Mouse (Mus musculus) CH12.LX (cell line): ENCODE measurements around the gene Gm43191. TPM values are rescaled to one million over a fixed set of nuclear protein-coding genes. Genes with fewer than 3 reads are reported as not detected.

ENCODE experiments used
- DNase-seq: peaks from one replicate; pipeline ENCODE4 v3.0.0-alpha.2; 2013; ENCODE audit errors: extremely low read depth
- H3K27ac ChIP-seq: 2 replicates; pipeline ENCODE4 v1.5.1; 2012; ENCODE audit warnings: low read depth, mild to moderate bottlenecking, control low read depth, moderate library complexity; ENCODE audit not compliant: insufficient read depth
- H3K27me3 ChIP-seq: replicated peaks from 2 replicates; pipeline ENCODE3; 2012; ENCODE audit warnings: inconsistent platforms
- H3K36me3 ChIP-seq, 2 experiments: replicated peaks in 1 of 2; 2 replicates each; pipeline versions ENCODE3 to v1.6.1; 2012; ENCODE audit warnings: inconsistent platforms in 1 of 2, low read length in 1 of 2, mild to moderate bottlenecking in 1 of 2, mixed read lengths in 1 of 2, moderate library complexity in 1 of 2; ENCODE audit not compliant: control insufficient read depth in 1 of 2, insufficient read depth in 1 of 2
- H3K4me1 ChIP-seq, 2 experiments: 2 replicates each; pipeline ENCODE4 v1.6.1; 2012; ENCODE audit warnings: inconsistent platforms in 1 of 2, moderate library complexity in 1 of 2; ENCODE audit not compliant: insufficient read depth in 2 of 2, control insufficient read depth in 1 of 2
- H3K4me2 ChIP-seq: 2 replicates; pipeline ENCODE4 v1.6.1; 2012; ENCODE audit warnings: low read depth, mild to moderate bottlenecking, control low read depth; ENCODE audit not compliant: poor library complexity, insufficient read depth, severe bottlenecking
- H3K4me3 ChIP-seq, 3 experiments: fragments of 150-350 bp in 1 of 3; sonication (generic) in 1 of 3; replicated peaks in 1 of 3; 2 replicates each; pipeline versions ENCODE3 to v1.5.1; 2011 to 2012; ENCODE audit warnings: low read depth in 2 of 3, low read length in 2 of 3, mild to moderate bottlenecking in 2 of 3, moderate library complexity in 2 of 3, control low read depth in 1 of 3, improper control_type of control experiment in 1 of 3, inconsistent platforms in 1 of 3, mixed read lengths in 1 of 3; ENCODE audit not compliant: poor library complexity in 1 of 3
- H3K79me2 ChIP-seq: replicated peaks from 2 replicates; pipeline ENCODE4 v1.6.1; 2012; ENCODE audit warnings: mild to moderate bottlenecking, moderate library complexity; ENCODE audit not compliant: control insufficient read depth, poor library complexity, insufficient read depth, severe bottlenecking; ENCODE audit errors: extremely low read depth
- H3K9ac ChIP-seq: 2 replicates; pipeline ENCODE4 v1.6.1; 2012; ENCODE audit warnings: low read depth, mild to moderate bottlenecking, control low read depth, moderate library complexity; ENCODE audit not compliant: insufficient read depth
- H3K9me3 ChIP-seq: replicated peaks from 2 replicates; pipeline ENCODE3; 2012; ENCODE audit warnings: low read length, inconsistent platforms, mixed read lengths
- BHLHE40 ChIP-seq: IDR thresholded peaks from 2 replicates; pipeline ENCODE4 v1.6.1; 2011; ENCODE audit warnings: mild to moderate bottlenecking, low read depth, low read length, improper control_type of control experiment
- CHD1 ChIP-seq: IDR thresholded peaks from 2 replicates; pipeline ENCODE4 v1.6.1; 2012; ENCODE audit warnings: low read depth, low read length, improper control_type of control experiment, inconsistent platforms
- CHD2 ChIP-seq: IDR thresholded peaks from 2 replicates; pipeline ENCODE4 v1.6.1; 2011; ENCODE audit warnings: low read length, improper control_type of control experiment
- E2F4 ChIP-seq: IDR thresholded peaks from 2 replicates; pipeline ENCODE4 v1.6.1; 2011; ENCODE audit warnings: low read depth, low read length, improper control_type of control experiment; ENCODE audit not compliant: insufficient replicate concordance
- EP300 ChIP-seq: IDR thresholded peaks from 2 replicates; pipeline ENCODE4 v1.6.1; 2011; ENCODE audit warnings: low read length, improper control_type of control experiment
- GABPA ChIP-seq: IDR thresholded peaks from 2 replicates; pipeline ENCODE4 v1.6.1; 2012; ENCODE audit warnings: low read depth, low read length, improper control_type of control experiment, inconsistent platforms; ENCODE audit not compliant: insufficient replicate concordance
- JUN ChIP-seq: IDR thresholded peaks from 2 replicates; pipeline ENCODE4 v1.6.1; 2011; ENCODE audit warnings: low read depth, mild to moderate bottlenecking, low read length, improper control_type of control experiment, moderate library complexity; ENCODE audit not compliant: insufficient read depth
- MAFK ChIP-seq: IDR thresholded peaks from 2 replicates; pipeline ENCODE4 v1.6.1; 2011; ENCODE audit warnings: low read length, improper control_type of control experiment; ENCODE audit not compliant: insufficient replicate concordance
- MAX ChIP-seq: IDR thresholded peaks from 2 replicates; pipeline ENCODE4 v1.6.1; 2011; ENCODE audit warnings: low read length, improper control_type of control experiment
- MEF2A ChIP-seq: IDR thresholded peaks from 2 replicates; pipeline ENCODE4 v1.6.1; 2014; ENCODE audit warnings: low read depth, mild to moderate bottlenecking, inconsistent platforms, low read length, improper control_type of control experiment, borderline replicate concordance
- MXI1 ChIP-seq: IDR thresholded peaks from 2 replicates; pipeline ENCODE4 v1.6.1; 2011; ENCODE audit warnings: mild to moderate bottlenecking, low read depth, low read length, improper control_type of control experiment
- MYC ChIP-seq: IDR thresholded peaks from 2 replicates; pipeline ENCODE4 v1.6.1; 2011; ENCODE audit warnings: low read depth, mild to moderate bottlenecking, improper control_type of control experiment, low read length
- NELFE ChIP-seq: IDR thresholded peaks from 2 replicates; pipeline ENCODE4 v1.6.1; 2011; ENCODE audit warnings: low read depth, low read length, improper control_type of control experiment
- NRF1 ChIP-seq: IDR thresholded peaks from 2 replicates; pipeline ENCODE4 v1.6.1; 2014; ENCODE audit warnings: low read depth, mild to moderate bottlenecking, inconsistent platforms, low read length, improper control_type of control experiment, moderate library complexity
- PAX5 ChIP-seq: IDR thresholded peaks from 2 replicates; pipeline ENCODE4 v1.6.1; 2012; ENCODE audit warnings: low read length, inconsistent platforms, mixed read lengths
- UBTF ChIP-seq: IDR thresholded peaks from 2 replicates; pipeline ENCODE4 v1.6.1; 2012; ENCODE audit warnings: low read depth, mild to moderate bottlenecking, inconsistent platforms, low read length, improper control_type of control experiment, moderate library complexity
- USF1 ChIP-seq: IDR thresholded peaks from 2 replicates; pipeline ENCODE4 v1.6.1; 2014; ENCODE audit warnings: low read depth, mild to moderate bottlenecking, inconsistent platforms, low read length, improper control_type of control experiment
- USF2 ChIP-seq: conservative IDR thresholded peaks from 2 replicates; pipeline ENCODE4 v1.6.1; 2011; ENCODE audit warnings: low read depth, low read length, improper control_type of control experiment
- ZKSCAN1 ChIP-seq: IDR thresholded peaks from 2 replicates; pipeline ENCODE4 v1.6.1; 2012; ENCODE audit warnings: low read depth, inconsistent platforms, low read length, improper control_type of control experiment, borderline replicate concordance
- ZNF384 ChIP-seq: IDR thresholded peaks from 2 replicates; pipeline ENCODE4 v1.6.1; 2012; ENCODE audit warnings: low read depth, low read length, improper control_type of control experiment, inconsistent platforms
- dilution Hi-C: fragments of 300-500 bp; cut with MboI; formaldehyde crosslinking; loops from 2 replicates; pipeline ENCODE4 v1.14.3; 2020; ENCODE audit warnings: low sequenced_read_pairs; ENCODE audit not compliant: extremely low pct_unique_long_range_greater_than_20kb, extremely low pct_ligation_motif_present
- in situ Hi-C: fragments of 300-500 bp; cut with MboI; formaldehyde crosslinking; loops from 3 replicates; pipeline ENCODE4 v1.14.3; 2019; ENCODE audit warnings: low sequenced_read_pairs, low pct_ligation_motif_present, low pct_unique_long_range_greater_than_20kb, mixed read lengths
- polyA plus RNA-seq: library from polyadenylated mRNA; unstranded; fragments of >175 nt; gene quantifications from 2 replicates; pipeline ENCODE4 v1.2.1, GENCODE M21; 2012; ENCODE audit warnings: low read depth; ENCODE audit not compliant: insufficient read length
- total RNA-seq, 2 experiments: library from RNA; depleted of rRNA; stranded (reverse); fragments of 300-350 nt in 1 of 2; fragments of >200 nt in 1 of 2; gene quantifications; 2 replicates each; pipeline ENCODE4 v1.2.3; 2012 to 2014

Gene Gm43191
- total and polyA plus RNA-seq, 3 experiments: 0.51 TPM; not detected in 2

GRCm38 (mm10) chr3:116702647-116703272, 21.7 kb upstream of the Gm43191 start:
- dilution Hi-C loops (no loop called here), in situ Hi-C loops (no loop called here)
- no peaks in the 10 kb centered on the region for H3K27me3 ChIP-seq
- H3K36me3 ChIP-seq: peaks cover 0 to 32% of the 10 kb centered on the region in 2 experiments
- H3K4me2 ChIP-seq: no peak overlapping the region
- H3K9ac ChIP-seq: no peak overlapping the region
- H3K27ac ChIP-seq: no peak overlapping the region
- TF ChIP-seq USF1 (no peak), E2F4 (no peak), MEF2A (no peak), MXI1 (no peak), MYC (no peak), EP300 (no peak)
- H3K79me2 ChIP-seq: 0 out of 2 replicates have a peak, but pooled peaks cover 2% of the 10 kb centered on the region
- H3K4me1 ChIP-seq: no peaks in the 10 kb centered on the region
- DNase-seq: no peak
- H3K9me3 ChIP-seq: no peaks in the 10 kb centered on the region
- no peak overlapping the region for H3K4me3 ChIP-seq

GRCm38 (mm10) chr3:116701601-116702000, 20.5 kb upstream of the Gm43191 start:
- no peak overlapping the region for H3K4me3 ChIP-seq
- H3K9ac ChIP-seq: no peak overlapping the region
- no peak overlapping the region for H3K4me2 ChIP-seq
- no peaks in the 10 kb centered on the region for H3K27me3 ChIP-seq
- H3K27ac ChIP-seq: no peak overlapping the region
- 0 out of 2 replicates have a peak, but pooled peaks cover 2% of the 10 kb centered on the region for H3K79me2 ChIP-seq
- DNase-seq: no peak
- dilution Hi-C loops: no loop called here
- no peaks in the 10 kb centered on the region for H3K4me1 ChIP-seq
- no peaks in the 10 kb centered on the region for H3K9me3 ChIP-seq
- H3K36me3 ChIP-seq: peaks cover 0 to 27% of the 10 kb centered on the region in 2 experiments
- in situ Hi-C loops: no loop called here
- TF ChIP-seq MAFK: no peak
- no peak for TF ChIP-seq JUN
- no peak for TF ChIP-seq ZNF384
- TF ChIP-seq PAX5: no peak
- TF ChIP-seq NRF1: no peak
- no peak for TF ChIP-seq GABPA
- no peak for TF ChIP-seq NELFE
- TF ChIP-seq BHLHE40: no peak
- TF ChIP-seq USF2: no peak
- no peak for TF ChIP-seq UBTF
- TF ChIP-seq ZKSCAN1: no peak
- TF ChIP-seq MAX: no peak
- TF ChIP-seq CHD2: no peak
- TF ChIP-seq CHD1: no peak
- TF ChIP-seq E2F4: no peak
- TF ChIP-seq MYC: no peak
